Mouse (Mus musculus) thymus, adult 2 months (tissue): ENCODE data around the gene Ptprq.

Source experiments
- CTCF ChIP-seq: fragments of 200-500 bp; IDR thresholded peaks from 2 replicates; pipeline ENCODE4 v1.5.1; 2012; ENCODE audit warnings: mild to moderate bottlenecking, control low read depth, low read length, moderate library complexity, borderline replicate concordance; ENCODE audit not compliant: control insufficient read depth, poor library complexity, insufficient read depth; ENCODE audit errors: extremely low read depth
- POLR2A ChIP-seq: fragments of 200-500 bp; IDR thresholded peaks from 2 replicates; pipeline ENCODE4 v1.6.1; 2012; ENCODE audit warnings: mild to moderate bottlenecking, low read length, control low read depth, moderate library complexity; ENCODE audit not compliant: control insufficient read depth, poor library complexity, insufficient read depth; ENCODE audit errors: extremely low read depth

DNA sequence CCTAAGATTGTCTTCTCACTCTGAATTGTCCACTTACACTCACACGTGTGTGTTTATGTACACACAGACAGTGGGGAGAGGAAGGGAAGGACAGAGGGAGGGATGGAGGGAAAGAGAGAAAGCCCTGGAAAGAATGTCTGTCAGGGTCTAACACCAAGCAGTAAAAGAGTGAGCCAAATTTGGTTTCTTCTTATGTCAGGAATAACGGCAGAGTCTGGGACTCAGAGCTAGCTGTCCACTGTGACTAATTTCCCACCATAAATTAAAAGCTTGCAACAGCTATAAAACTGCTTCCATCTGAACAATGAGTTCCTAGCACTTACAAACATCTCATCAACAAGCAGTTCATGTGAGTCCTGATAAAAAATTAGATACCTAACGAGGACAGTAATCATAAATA is 91.7 kb downstream of the Ptprq start:
- no peak for TF ChIP-seq CTCF
- no peak for TF ChIP-seq POLR2A
